ENCODE assay signal across 14 mouse cellular contexts in the genomic region with DNA sequence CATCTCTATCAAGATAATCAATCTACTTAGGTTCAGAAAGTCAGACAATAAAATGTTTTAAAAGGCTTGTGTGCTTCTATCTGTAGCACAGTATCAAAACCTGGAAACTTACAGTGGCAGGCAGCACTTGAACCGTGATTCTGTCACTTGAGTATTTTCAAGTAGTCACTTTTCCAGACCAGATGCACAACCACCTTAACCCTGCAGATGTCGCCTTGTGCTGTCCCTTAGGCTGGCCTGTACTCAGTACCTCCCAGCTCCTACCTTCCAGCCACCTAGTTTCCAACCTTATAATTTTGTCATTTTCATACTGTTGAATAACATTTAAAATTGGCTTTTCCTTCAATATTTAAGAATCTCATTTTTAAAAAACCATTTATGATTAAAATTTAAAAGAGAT. TPM values are rescaled to one million over a fixed set of nuclear protein-coding genes. Genes with fewer than 3 reads are reported as not detected.
DNase-seq lines count a peak whose midpoint lies in the region; ATAC-seq and TF ChIP-seq lines count a peak whose summit lies in the region.
"Had no signal": no experiment of that assay in that cellular context is flagged by ENCODE, and none has a peak within 500 bp of the region (broad histone marks: within the 10 kb centered on the region; RNA-seq: fewer than 3 reads in every experiment).

No protein-coding gene starts in this region.

- H3K36me3 ChIP-seq in liver, embryonic 14.5 days (replicated peaks; ENCODE audit: control insufficient read depth, insufficient read depth, low read depth): no peaks in the 10 kb centered on the region
- H3K36me3 ChIP-seq in liver, embryonic 12.5 days: no peaks in the 10 kb centered on the region
- H3K36me3 ChIP-seq in small intestine, adult 2 months (ENCODE audit: control insufficient read depth, insufficient read depth, low read length): no peaks in the 10 kb centered on the region
- H3K36me3 ChIP-seq: embryonic facial prominence, embryonic 15.5 days; limb, embryonic 13.5 days had no signal

- ATAC-seq in liver, embryonic 14.5 days (ENCODE audit: insufficient read depth): no peak
- no peak for ATAC-seq in liver, embryonic 12.5 days

- no peak overlapping the region for H3K9ac ChIP-seq in liver, embryonic 14.5 days (replicated peaks)
- no peak overlapping the region for H3K9ac ChIP-seq in liver, embryonic 12.5 days
- H3K9ac ChIP-seq: embryonic facial prominence, embryonic 15.5 days; limb, embryonic 13.5 days had no signal

- no peaks in the 10 kb centered on the region for H3K4me1 ChIP-seq in liver, embryonic 14.5 days (replicated peaks; ENCODE audit: control insufficient read depth in 2 of 2, insufficient read depth in 2 of 2, low read length in 1 of 2)
- H3K4me1 ChIP-seq in liver, embryonic 12.5 days: 0 out of 2 replicates have a peak, but pooled peaks cover 6% of the 10 kb centered on the region
- H3K4me1 ChIP-seq in small intestine, adult 2 months (ENCODE audit: control insufficient read depth, insufficient read depth, insufficient read length, low read length): no peaks in the 10 kb centered on the region
- H3K4me1 ChIP-seq: embryonic facial prominence, embryonic 15.5 days; limb, embryonic 13.5 days had no signal

- H3K27me3 ChIP-seq in liver, embryonic 14.5 days (ENCODE audit: control insufficient read depth, insufficient read depth, low read length): no peaks in the 10 kb centered on the region
- H3K27me3 ChIP-seq in liver, embryonic 12.5 days (replicated peaks): no peaks in the 10 kb centered on the region
- H3K27me3 ChIP-seq in small intestine, adult 2 months (ENCODE audit: control insufficient read depth, insufficient read depth, low read length): no peaks in the 10 kb centered on the region
- H3K27me3 ChIP-seq: embryonic facial prominence, embryonic 15.5 days; limb, embryonic 13.5 days had no signal

- 50% methylated on average over 2 of the region's 2 CpGs for WGBS in liver, embryonic 14.5 days (ENCODE audit: insufficient replicate concordance)
- WGBS in liver, embryonic 12.5 days (ENCODE audit: insufficient replicate concordance): 44% methylated on average over 2 of the region's 2 CpGs
- WGBS in small intestine, adult 2 months: 67% methylated on average over 2 of the region's 2 CpGs

- TF ChIP-seq POLR2A in small intestine, adult 2 months (IDR thresholded peaks at IDR 0.05; ENCODE audit: low read depth, low read length): no peak

- intact Hi-C loops in gastrocnemius, adult 2 months (cut with DNase I): no loop called here

- DNase-seq in gastrocnemius, adult 2 months: no peak
- no peak for DNase-seq in gastrocnemius, postnatal 25 days
- DNase-seq in liver, embryonic 14.5 days (ENCODE audit: low read depth in 3 of 3, low spot score in 3 of 3): no peak
- DNase-seq in induced T-regulatory cell, adult 2 months (ENCODE audit: low read depth): peak; percentile 40
- DNase-seq in cerebellum, adult 11-12 months: no peak
- no peak for DNase-seq in right cerebral cortex, postnatal 25 days
- DNase-seq: cerebellum, postnatal 10 days; kidney, adult 18-20 months; thymus, postnatal 14 days had no signal

- H3K9me3 ChIP-seq in liver, embryonic 14.5 days (ENCODE audit: control insufficient read depth, low read length): no peaks in the 10 kb centered on the region
- no peaks in the 10 kb centered on the region for H3K9me3 ChIP-seq in liver, embryonic 12.5 days (replicated peaks)
- H3K9me3 ChIP-seq: embryonic facial prominence, embryonic 15.5 days; limb, embryonic 13.5 days had no signal

- TF ChIP-seq EP300 in liver, embryonic 14.5 days (IDR thresholded peaks at IDR 0.05; ENCODE audit: low read depth): no peak

- TF ChIP-seq CTCF in gastrocnemius, adult 2 months (IDR thresholded peaks at IDR 0.05): peak; percentile 40
- TF ChIP-seq CTCF in liver, embryonic 14.5 days (IDR thresholded peaks at IDR 0.05; ENCODE audit: low read depth): 0 out of 2 replicates have a peak, but pooled peaks have one; percentile 23
- peak; percentile 22; the same call in 1 of the 2 replicates for TF ChIP-seq CTCF in small intestine, adult 2 months (IDR thresholded peaks at IDR 0.05; ENCODE audit: extremely low read depth, insufficient read length, insufficient replicate concordance, low read depth, low read length)

- no peak overlapping the region for H3K27ac ChIP-seq in gastrocnemius, adult 2 months
- H3K27ac ChIP-seq in liver, embryonic 14.5 days: no peak overlapping the region
- no peak overlapping the region for H3K27ac ChIP-seq in liver, embryonic 12.5 days
- H3K27ac ChIP-seq in small intestine, adult 2 months (ENCODE audit: insufficient read depth, low read depth, low read length): no peak overlapping the region
- H3K27ac ChIP-seq: embryonic facial prominence, embryonic 15.5 days; limb, embryonic 13.5 days had no signal

- H3K4me2 ChIP-seq in liver, embryonic 14.5 days (ENCODE audit: low read depth): no peak overlapping the region
- no peak overlapping the region for H3K4me2 ChIP-seq in liver, embryonic 12.5 days
- H3K4me2 ChIP-seq: embryonic facial prominence, embryonic 15.5 days; limb, embryonic 13.5 days; midbrain, embryonic 11.5 days had no signal

- H3K4me3 ChIP-seq in gastrocnemius, adult 2 months: no peak overlapping the region
- no peak overlapping the region for H3K4me3 ChIP-seq in liver, embryonic 14.5 days (ENCODE audit: insufficient read depth in 1 of 2, low read depth in 2 of 2, low read length in 2 of 2)
- no peak overlapping the region for H3K4me3 ChIP-seq in liver, embryonic 12.5 days
- no peak overlapping the region for H3K4me3 ChIP-seq in small intestine, adult 2 months (ENCODE audit: low read depth, low read length)
- H3K4me3 ChIP-seq: embryonic facial prominence, embryonic 15.5 days; limb, embryonic 13.5 days had no signal

RNA-seq across cellular contexts. Expression of gene Thoc7, which starts 20.5 kb away (rescaled TPM):
- total RNA-seq in gastrocnemius, adult 2 months (2021): 100 to 1,000 TPM; 125 to 155 TPM
- total RNA-seq in gastrocnemius, postnatal 25 days (2021): 100 to 1,000 TPM; 119 to 124 TPM
- polyA plus RNA-seq in liver, embryonic 14.5 days (2012; rRNA removed): 23.3 and 45.1 TPM in 2 replicates
- polyA plus RNA-seq in liver, embryonic 14.5 days (2014; fragmentation: Nextera tagmentation; extraction: Ambion mirVana): 93.6 and 98.9 TPM in 2 replicates
- 116 TPM in 2 replicates for polyA plus RNA-seq in liver, embryonic 12.5 days (2016; fragmentation: Nextera tagmentation; extraction: Ambion mirVana)
- polyA plus RNA-seq in small intestine, adult 2 months (2012; rRNA removed): 3.6 and 13.5 TPM in 2 replicates

RNA-seq across cellular contexts. Expression of gene Atxn7, which starts 20.9 kb away (rescaled TPM):
- 10 to 100 TPM; 18.1 to 20.5 TPM for total RNA-seq in gastrocnemius, adult 2 months (2021)
- 10 to 100 TPM; 14.0 to 17.0 TPM for total RNA-seq in gastrocnemius, postnatal 25 days (2021)
- polyA plus RNA-seq in liver, embryonic 14.5 days (2012; rRNA removed): 3.0 and 3.2 TPM in 2 replicates
- polyA plus RNA-seq in liver, embryonic 14.5 days (2014; fragmentation: Nextera tagmentation; extraction: Ambion mirVana): 1.1 and 1.5 TPM in 2 replicates
- polyA plus RNA-seq in liver, embryonic 12.5 days (2016; fragmentation: Nextera tagmentation; extraction: Ambion mirVana): 2.0 and 2.5 TPM in 2 replicates
- polyA plus RNA-seq in small intestine, adult 2 months (2012; rRNA removed): 11.9 and 30.8 TPM in 2 replicates
